Mouse (Mus musculus) lung, postnatal 0 days (tissue): ENCODE data around the gene Tns3. TPM values are rescaled to one million over a fixed set of nuclear protein-coding genes. Genes with fewer than 3 reads are reported as not detected.

Experiments used
- ATAC-seq: fragments of 200-750 bp; cut with Nextera tagmentation; 2 replicates; pipeline ENCODE4 v1.8.0; 2017; ENCODE audit warnings: moderate library complexity
- DNase-seq: peaks from one replicate; pipeline ENCODE4 v3.0.0-alpha.2; 2016; ENCODE audit warnings: low spot score
- H3K27ac ChIP-seq: fragments of 300-500 bp; sonication (generic); 2 replicates; pipeline ENCODE4 v1.5.1; 2014; ENCODE audit warnings: antibody characterized with exemption, mild to moderate bottlenecking, low read length, mixed read lengths
- H3K27me3 ChIP-seq: fragments of 300-500 bp; sonication (generic); replicated peaks from 2 replicates; pipeline ENCODE4 v1.6.1; 2014; ENCODE audit warnings: low read length, mixed read lengths; ENCODE audit not compliant: insufficient read depth
- H3K36me3 ChIP-seq: fragments of 300-500 bp; sonication (generic); 2 replicates; pipeline ENCODE4 v1.6.1; 2014; ENCODE audit warnings: low read length, mixed read lengths; ENCODE audit not compliant: insufficient read depth
- H3K4me1 ChIP-seq: fragments of 300-500 bp; sonication (generic); 2 replicates; pipeline ENCODE4 v1.6.1; 2014; ENCODE audit warnings: antibody characterized with exemption, low read depth, low read length, mixed read lengths; ENCODE audit not compliant: insufficient read depth
- H3K4me2 ChIP-seq: fragments of 300-500 bp; sonication (generic); replicated peaks from 2 replicates; pipeline ENCODE4 v1.6.1; 2014; ENCODE audit warnings: low read depth, mild to moderate bottlenecking, low read length, moderate library complexity, mixed read lengths
- H3K4me3 ChIP-seq: fragments of 300-500 bp; sonication (generic); 2 replicates; pipeline ENCODE4 v1.5.1; 2014; ENCODE audit warnings: low read depth, low read length
- H3K9ac ChIP-seq: fragments of 300-500 bp; sonication (generic); replicated peaks from 2 replicates; pipeline ENCODE4 v1.6.1; 2014; ENCODE audit warnings: low read depth, mild to moderate bottlenecking
- H3K9me3 ChIP-seq: fragments of 300-500 bp; sonication (generic); 2 replicates; pipeline ENCODE4 v1.6.1; 2016; ENCODE audit warnings: low read length, mixed read lengths
- CTCF ChIP-seq: IDR thresholded peaks from 2 replicates; pipeline ENCODE4 v1.5.1; 2016; ENCODE audit warnings: antibody characterized with exemption, mild to moderate bottlenecking
- EP300 ChIP-seq: IDR thresholded peaks from 2 replicates; pipeline ENCODE4 v1.6.1; 2016; ENCODE audit warnings: antibody characterized with exemption, mild to moderate bottlenecking, control low read depth
- WGBS: fragments of 180-500 bp; shearing (Covaris S2); extraction: QIAGEN DNeasy Blood & Tissue Kit; methylation state at CpG from one replicate; pipeline ENCODE4 v1.1.7; 2014; 5-methylcytosine and 5-hydroxymethylcytosine counted together
- polyA plus RNA-seq: library from polyadenylated mRNA; unstranded; fragments of >200 nt; fragmentation: Nextera tagmentation; extraction: Ambion mirVana; gene quantifications from 2 replicates; pipeline ENCODE4 v1.2.1, GENCODE M21; 2015

Gene Tns3
- polyA plus RNA-seq, 1 experiment from 2014 or later, result 34.9 TPM

GRCm38 (mm10) chr11:8424342-8425225 lies 239.8 kb downstream of the Tns3 start:
- TF ChIP-seq CTCF, result peak; percentile 99
- no peak for TF ChIP-seq EP300
- Histone ChIP-seq H3K27me3 (no peaks in the 10 kb centered on the region), H3K27ac (no peak overlapping the region), H3K4me2 (peak overlapping the region; percentile 42), H3K36me3 (no peaks in the 10 kb centered on the region), H3K4me3 (no peak overlapping the region), H3K9me3 (no peaks in the 10 kb centered on the region), H3K4me1 (no peaks in the 10 kb centered on the region), H3K9ac (no peak overlapping the region)
- DNase-seq, result peak; percentile 91
- ATAC-seq, result peak; percentile 83
- WGBS, result 18% methylated on average over 13 of the region's 13 CpGs

- Histone ChIP-seq H3K9me3 (no peaks in the 10 kb centered on the region), H3K27me3 (no peaks in the 10 kb centered on the region), H3K27ac (no peak overlapping the region), H3K9ac (no peak overlapping the region), H3K4me3 (no peak overlapping the region), H3K4me1 (no peaks in the 10 kb centered on the region), H3K4me2 (no peak overlapping the region), H3K36me3 (no peaks in the 10 kb centered on the region)
- WGBS, result 28% methylated on average over 18 of the region's 18 CpGs
- TF ChIP-seq CTCF, result peak; percentile 96
- no peak for TF ChIP-seq EP300
- ATAC-seq (peak; percentile 78), DNase-seq (peak; percentile 85)
Measured at GRCm38 (mm10) chr11:8405225-8405899, 259.0 kb downstream of the Tns3 start.

- Histone ChIP-seq H3K4me2 (no peak overlapping the region), H3K9ac (no peak overlapping the region), H3K4me3 (no peak overlapping the region), H3K4me1 (no peaks in the 10 kb centered on the region), H3K9me3 (no peaks in the 10 kb centered on the region), H3K36me3 (no peaks in the 10 kb centered on the region), H3K27me3 (no peaks in the 10 kb centered on the region), H3K27ac (no peak overlapping the region)
- DNase-seq (no peak), ATAC-seq (no peak)
- TF ChIP-seq CTCF (no peak), EP300 (no peak)
- 89% methylated on average over 7 of the region's 7 CpGs for WGBS
Measured at GRCm38 (mm10) chr11:8401328-8401727, 263.0 kb downstream of the Tns3 start.

- H3K36me3 ChIP-seq, result no peaks in the 10 kb centered on the region
- no peaks in the 10 kb centered on the region for H3K9me3 ChIP-seq
- no peaks in the 10 kb centered on the region for H3K27me3 ChIP-seq
- H3K4me3 ChIP-seq, result no peak overlapping the region
- no peak for TF ChIP-seq EP300
- TF ChIP-seq CTCF, result no peak
- no peaks in the 10 kb centered on the region for H3K4me1 ChIP-seq
- ATAC-seq (no peak), DNase-seq (no peak)
- no peak overlapping the region for H3K9ac ChIP-seq
- WGBS, result 70% methylated on average over 7 of the region's 7 CpGs
- no peak overlapping the region for H3K27ac ChIP-seq
- no peak overlapping the region for H3K4me2 ChIP-seq
Measured at GRCm38 (mm10) chr11:8396329-8396728, 268.0 kb downstream of the Tns3 start.

- WGBS, result 44% methylated on average over 5 of the region's 5 CpGs
- H3K4me2 ChIP-seq, result no peak overlapping the region
- no peak overlapping the region for H3K27ac ChIP-seq
- no peaks in the 10 kb centered on the region for H3K27me3 ChIP-seq
- no peaks in the 10 kb centered on the region for H3K36me3 ChIP-seq
- no peak for DNase-seq
- no peaks in the 10 kb centered on the region for H3K9me3 ChIP-seq
- H3K9ac ChIP-seq, result no peak overlapping the region
- ATAC-seq, result no peak
- no peak for TF ChIP-seq CTCF
- no peaks in the 10 kb centered on the region for H3K4me1 ChIP-seq
- no peak overlapping the region for H3K4me3 ChIP-seq
Measured at GRCm38 (mm10) chr11:8391564-8391963, 272.8 kb downstream of the Tns3 start.

GRCm38 (mm10) chr11:8385891-8386405 lies 278.4 kb downstream of the Tns3 start:
- H3K27ac ChIP-seq, result no peak overlapping the region
- no peaks in the 10 kb centered on the region for H3K4me1 ChIP-seq
- H3K36me3 ChIP-seq, result no peaks in the 10 kb centered on the region
- H3K27me3 ChIP-seq, result no peaks in the 10 kb centered on the region
- H3K9me3 ChIP-seq, result no peaks in the 10 kb centered on the region
- no peak overlapping the region for H3K9ac ChIP-seq
- WGBS, result 71% methylated on average over 7 of the region's 7 CpGs
- TF ChIP-seq EP300 (no peak), CTCF (no peak)
- DNase-seq, result no peak
- H3K4me3 ChIP-seq, result no peak overlapping the region
- ATAC-seq, result no peak
- H3K4me2 ChIP-seq, result no peak overlapping the region
